Mouse (Mus musculus): Measurements from ENCODE around the gene Ptgs1.

Ptgs1 gene

DNA sequence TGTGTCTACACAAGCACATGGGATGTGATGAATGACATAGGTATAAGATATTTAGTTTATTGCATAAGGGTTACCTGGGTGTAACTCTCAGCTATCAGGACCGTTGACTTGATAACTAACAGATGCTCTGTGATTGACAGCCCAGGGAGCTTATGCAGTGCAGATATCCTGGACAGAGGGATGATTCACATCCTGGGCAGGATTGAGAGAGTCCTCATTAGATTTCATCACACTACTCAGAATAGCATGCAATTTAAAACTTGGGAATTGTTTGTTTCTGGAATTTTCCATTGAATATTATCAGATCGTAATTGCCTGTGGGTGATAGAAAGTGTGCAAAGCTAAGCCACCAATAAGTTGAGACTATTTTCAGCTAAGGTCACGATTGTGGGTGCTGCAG is 17.7 kb downstream of the Ptgs1 start:
- DNase-seq (ENCODE audit: low spot score in 2 of 2): no peak

DNA sequence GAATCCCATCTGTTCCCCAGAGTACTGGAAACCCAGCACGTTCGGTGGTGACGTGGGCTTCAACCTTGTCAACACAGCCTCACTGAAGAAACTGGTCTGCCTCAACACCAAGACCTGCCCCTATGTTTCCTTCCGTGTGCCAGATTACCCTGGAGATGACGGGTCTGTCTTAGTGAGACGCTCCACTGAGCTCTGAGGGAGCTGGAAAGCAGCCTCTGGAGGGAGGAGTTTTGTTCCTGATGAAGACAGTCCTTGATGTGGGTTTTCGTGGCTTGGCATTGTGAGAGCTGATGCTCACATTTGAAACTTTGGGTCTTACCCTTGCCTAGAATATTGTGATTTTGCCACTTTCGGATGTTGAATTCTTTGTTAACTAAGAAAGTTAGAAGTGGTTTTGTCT is 20.9 kb downstream of the Ptgs1 start:
- DNase-seq (ENCODE audit: low spot score in 2 of 2): no peak

DNA sequence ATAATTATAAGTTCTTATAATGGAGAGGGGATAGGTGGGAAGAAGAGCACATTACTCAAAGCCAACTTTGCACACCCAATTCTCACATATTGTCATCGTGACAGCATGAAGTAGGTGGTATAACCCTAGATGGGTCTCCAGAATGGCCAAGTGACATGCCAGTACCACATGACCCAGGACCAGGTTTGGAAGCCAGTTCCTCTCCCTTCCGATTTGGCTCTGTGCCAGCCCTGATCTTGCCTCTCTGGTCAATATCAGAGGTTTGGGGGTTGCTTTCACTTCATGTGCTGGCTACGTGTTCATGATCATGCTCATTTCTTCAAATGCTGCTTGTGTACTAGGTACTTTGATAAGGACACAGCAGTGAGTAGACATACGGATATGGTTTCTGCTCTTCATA is 22.3 kb downstream of the Ptgs1 start:
- DNase-seq (ENCODE audit: low spot score in 2 of 2): no peak

DNA sequence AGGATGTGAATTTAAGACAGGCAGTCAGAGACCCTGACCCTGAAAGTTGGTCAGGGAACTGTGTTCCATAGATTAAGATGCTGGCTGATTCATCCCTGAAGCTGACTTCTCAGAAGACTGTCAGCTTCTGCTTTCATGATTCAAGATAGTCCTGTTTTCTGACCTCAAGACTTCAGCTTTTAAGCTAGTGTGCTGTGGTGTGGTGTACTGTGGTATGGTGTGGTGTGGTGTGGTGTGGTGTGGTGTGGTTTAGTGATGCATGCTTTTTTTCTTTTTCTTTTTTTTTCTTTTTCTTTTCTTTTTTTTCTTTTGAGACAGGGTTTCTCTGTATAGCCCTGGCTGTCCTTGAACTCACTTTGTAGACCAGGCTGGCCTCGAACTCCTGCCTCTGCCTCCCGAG is 24.2 kb downstream of the Ptgs1 start:
- no peak for DNase-seq (ENCODE audit: low spot score in 2 of 2)

DNA sequence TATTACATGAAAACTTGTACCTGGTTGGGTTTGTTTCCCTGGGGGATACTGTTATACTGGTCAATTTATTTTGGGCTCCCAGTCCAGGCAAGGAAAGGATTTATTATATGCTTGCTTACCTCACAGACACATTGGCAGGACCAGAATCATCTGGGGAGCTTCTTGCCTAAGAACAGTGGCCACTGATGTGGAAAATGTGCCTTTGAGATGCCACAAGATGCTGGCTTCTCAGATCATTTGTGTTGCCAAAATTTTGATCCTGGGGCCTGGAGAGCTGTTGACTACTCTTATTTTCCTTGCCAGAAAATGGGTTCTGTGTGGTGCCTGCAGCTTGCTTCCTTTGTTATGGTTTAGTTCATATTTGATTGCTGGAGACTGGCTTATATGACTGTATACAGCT is 26.7 kb downstream of the Ptgs1 start:
- DNase-seq (ENCODE audit: low spot score in 2 of 2): no peak

DNA sequence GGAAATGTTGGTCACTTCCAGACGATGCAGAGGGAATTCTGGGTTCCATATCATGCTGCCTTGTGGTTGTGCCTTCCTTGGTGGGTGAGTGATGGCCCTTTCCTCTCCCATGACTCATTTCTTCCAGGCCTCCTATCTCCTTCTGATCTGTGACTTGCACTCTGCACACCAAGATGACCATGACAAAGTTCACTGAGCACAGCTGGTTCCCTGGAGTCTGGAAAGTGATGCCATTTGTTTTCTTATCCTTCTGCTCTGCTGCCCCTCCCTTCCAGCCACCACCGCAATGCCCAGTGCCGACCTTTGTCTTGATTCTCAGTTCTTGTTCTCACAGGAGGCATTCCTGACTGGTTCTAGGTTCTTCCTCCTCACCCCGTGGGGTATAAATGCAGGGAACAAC is 29.2 kb downstream of the Ptgs1 start:
- peak in 1 of 2 experiments; percentile 53 for DNase-seq (ENCODE audit: low spot score in 2 of 2)

DNA sequence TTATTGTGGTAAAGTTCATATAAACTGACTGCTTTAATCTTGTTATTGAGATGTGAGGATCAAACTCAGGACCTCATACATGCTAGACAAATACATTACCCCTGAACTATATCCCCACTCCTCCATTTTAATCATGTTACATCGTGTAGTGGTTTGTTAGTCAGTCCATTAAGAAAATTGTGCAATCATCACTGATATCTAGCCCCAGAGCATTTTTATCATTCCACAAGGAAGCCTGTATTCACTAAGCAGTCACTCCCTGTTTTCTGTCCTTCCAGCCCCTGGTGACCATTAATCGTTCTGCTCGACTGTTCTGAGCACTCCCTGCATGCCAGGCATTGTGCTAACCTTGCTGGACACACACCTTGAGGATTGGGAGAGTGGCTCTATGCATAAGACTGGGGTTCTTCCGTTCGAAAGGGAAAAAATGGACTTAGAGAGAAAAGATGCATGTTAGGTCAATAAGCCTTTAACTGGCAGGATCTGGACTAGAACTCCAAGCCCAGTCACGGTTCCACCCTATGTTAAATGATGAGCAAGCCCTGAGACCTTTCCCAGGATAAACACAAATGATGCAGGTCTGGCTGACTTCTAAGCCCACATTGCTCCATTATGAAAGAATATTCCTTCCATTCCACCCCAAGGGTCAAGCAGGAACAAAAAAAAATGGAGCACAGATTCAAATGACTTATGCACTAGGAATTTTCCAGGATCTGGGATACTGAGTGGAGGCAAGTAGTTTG is 29.7 kb downstream of the Ptgs1 start:
- no peak for DNase-seq (ENCODE audit: low spot score in 2 of 2)

DNA sequence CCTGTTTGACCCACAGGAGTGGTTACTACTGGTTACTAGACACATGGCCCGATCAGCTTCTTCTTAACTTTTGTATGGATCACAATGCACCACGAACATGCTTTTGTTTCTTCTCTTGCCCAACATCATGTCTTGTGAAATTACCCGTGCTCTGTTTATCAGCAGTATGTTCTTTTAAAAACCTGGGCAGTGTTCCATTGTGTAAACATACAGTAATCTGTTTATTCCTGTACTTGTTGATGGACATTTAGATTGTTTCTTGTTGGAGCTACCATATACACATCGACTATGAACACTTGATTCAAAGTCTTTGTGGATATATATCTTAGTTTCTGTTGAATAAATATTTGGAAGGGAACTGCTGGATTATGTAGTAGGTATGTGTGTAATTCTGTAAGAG is 31.8 kb downstream of the Ptgs1 start:
- DNase-seq (ENCODE audit: low spot score in 2 of 2): no peak

DNA sequence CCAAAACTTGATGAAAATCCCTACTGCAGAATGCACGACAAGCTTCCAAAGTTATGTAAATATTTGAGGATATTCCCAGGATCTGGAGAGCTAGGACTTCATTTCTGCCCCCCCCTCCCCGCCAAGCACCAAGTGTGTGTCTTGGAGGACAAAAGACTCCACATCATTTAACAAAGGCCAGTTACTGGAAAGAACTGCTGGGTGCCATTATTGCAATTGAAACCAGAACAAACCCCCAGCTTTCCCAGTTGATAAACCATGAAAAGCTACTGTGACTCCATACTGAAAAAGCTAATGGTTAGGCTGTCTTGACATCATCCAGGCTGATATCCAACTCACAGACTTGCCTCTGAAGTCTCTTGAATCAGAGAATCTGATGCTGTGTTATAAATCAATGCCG is 39.2 kb downstream of the Ptgs1 start:
- DNase-seq (ENCODE audit: low spot score in 2 of 2): no peak

DNA sequence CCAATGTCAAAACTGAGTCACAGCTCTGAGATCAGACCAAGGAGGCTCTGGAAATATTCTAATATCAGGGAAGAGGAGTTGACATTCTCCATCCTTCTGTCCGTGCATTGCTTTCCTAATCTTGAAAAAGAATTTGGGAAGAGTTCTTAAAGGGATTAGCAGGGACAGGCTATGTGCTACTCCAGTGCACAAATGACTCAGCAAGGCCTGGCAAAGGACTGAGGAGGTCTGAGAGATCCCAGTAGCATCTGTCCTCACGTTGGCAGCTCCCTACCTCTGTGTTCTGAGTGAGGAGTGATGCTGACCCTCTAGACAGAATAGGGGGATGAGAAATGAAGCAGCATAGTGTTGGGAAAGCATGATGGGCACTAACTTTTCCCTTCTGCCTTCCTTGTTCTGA is 40.0 kb downstream of the Ptgs1 start:
- no peak for DNase-seq (ENCODE audit: low spot score in 2 of 2)

DNA sequence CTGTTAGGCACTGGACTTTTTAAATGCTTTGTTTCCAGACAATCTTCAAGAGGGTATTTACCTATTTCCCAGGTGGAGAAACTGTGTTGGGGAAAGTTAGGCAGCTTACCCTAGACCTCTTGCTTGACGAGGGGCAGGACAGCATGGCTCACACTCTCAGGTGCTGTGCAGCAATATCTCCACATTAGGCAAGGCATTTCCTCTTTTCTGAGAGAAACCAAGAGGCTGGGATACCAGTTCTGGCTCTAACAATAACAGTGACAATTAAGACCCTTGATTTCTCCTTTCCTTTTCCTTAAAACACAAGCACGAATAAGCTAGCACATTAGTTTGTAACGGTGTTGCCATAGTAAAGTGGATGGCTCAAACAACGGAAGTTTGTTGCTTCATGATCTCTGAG is 40.9 kb downstream of the Ptgs1 start:
- DNase-seq (ENCODE audit: low spot score in 2 of 2): no peak

DNA sequence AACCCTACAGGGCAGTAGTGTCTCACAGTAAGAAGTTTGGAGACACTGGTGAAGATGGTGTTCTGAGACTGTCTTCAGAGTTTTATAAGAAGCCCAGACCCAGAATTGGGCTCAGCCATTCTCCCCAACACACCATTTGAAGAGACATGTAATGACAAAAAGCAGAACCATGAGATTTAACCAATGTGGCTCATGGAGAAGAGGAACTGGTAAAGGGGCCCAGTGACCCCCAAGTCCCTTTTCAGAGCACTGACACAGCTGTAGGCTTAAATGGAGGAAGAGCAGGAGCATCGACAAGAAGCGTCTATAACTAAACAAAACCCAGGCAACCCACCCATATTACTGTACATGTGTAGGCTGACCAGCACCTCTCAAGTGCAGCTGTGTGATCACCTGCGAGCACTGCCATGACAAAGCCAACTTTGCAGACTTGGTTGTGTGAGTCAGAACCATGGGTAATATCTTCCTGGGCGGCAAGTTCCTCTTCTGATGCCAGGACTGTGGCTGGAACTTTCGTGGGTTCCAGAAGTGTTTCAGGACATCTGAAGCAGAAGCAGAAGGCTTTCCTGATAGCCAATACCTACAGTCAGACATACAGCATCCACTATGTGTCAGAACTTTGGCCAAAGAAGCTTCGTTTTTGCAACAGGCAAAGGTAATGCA is 42.2 kb downstream of the Ptgs1 start:
- DNase-seq (ENCODE audit: low spot score in 2 of 2): no peak

DNA sequence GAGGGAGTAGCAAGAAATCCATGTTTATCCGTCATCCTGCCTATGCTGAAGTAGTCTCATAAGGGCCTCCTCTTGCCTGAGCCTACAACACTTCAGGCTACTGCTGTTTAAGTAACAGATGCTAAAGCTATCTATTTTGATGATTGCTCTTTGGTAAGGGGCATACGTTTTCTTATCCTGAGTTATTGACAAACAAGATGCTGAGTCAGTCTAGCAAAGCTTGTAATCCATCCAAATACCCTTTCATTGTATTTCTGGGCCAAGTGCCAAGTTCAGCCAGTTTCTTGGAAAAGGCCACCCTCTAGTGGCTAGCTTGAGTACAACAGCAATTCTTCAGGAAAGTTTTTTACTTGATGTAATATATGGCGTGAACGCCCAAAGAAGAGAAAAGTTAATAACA is 46.2 kb downstream of the Ptgs1 start:
- DNase-seq (ENCODE audit: low spot score in 2 of 2): peak; percentile 35 to 38

DNA sequence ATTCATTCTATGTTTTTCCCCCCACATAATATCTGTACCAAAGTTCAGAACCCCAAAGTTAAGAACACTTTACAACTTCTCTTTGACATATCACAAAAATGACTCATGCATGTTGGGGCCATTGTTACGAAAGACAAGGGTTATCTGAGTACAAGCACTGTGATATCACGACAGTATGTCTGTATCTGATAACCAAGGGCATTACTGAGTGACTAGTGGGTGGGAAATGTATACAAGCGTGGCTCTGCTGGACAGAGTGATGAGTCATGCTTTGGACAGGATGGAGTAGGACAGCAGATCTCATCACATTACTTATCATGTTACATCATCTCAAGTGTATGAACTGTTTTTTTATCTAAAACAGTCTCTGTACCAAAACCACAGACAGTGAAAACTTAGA is 48.5 kb downstream of the Ptgs1 start:
- DNase-seq (ENCODE audit: low spot score in 2 of 2): peak in 1 of 2 experiments; percentile 26

DNA sequence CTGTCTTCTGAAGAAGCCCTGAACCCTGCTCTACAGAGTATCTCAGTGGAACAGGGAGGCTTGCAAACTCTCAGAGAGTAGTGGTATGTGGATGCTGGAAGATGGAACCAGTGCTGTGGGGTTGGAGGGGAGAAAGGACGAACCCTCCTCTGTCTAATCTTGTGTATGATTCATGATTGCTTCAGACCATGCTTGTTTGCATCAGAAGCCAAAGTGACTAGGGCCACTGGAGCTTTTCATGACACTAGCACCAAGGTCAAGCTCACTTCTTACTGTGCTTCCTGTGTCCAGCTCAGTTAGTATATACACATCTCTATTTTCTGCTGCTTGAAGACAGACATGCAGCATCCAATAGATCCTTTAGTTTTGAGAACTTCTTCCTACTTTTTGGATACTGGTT is 50.9 kb downstream of the Ptgs1 start:
- DNase-seq (ENCODE audit: low spot score in 2 of 2): no peak

DNA sequence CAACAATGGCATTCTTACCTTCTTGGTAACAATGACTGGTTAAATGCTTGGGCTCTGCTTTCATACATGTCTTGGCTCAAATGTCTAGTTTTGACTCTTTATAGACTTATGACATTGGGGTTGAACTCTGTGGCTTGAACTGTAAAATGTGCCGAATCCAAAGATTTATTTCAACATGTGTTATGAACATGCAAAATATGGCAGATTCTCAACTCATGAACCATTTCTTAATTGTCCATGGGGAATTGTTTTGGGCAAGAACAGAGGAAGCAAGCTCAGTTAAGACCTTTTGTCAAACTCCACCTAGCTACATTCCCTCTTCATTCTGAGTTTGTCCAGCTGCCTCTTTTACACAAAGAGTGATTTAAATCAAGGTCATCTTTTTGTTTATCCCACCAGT is 52.1 kb downstream of the Ptgs1 start:
- DNase-seq (ENCODE audit: low spot score in 2 of 2): no peak

Measured in urinary bladder, adult 18-20 months (tissue).